Mouse (Mus musculus) gastrocnemius, adult 8-10 months (tissue): ENCODE measurements around the gene Mcl1. TPM values are rescaled to one million over a fixed set of nuclear protein-coding genes. Genes with fewer than 3 reads are reported as not detected.
"Not testable (repeated sequence)": the region's sequence is repeated elsewhere in the genome, so short reads cannot be mapped to it uniquely, and the experiment has no call there.

ENCODE experiments used
- DNase-seq, 2 experiments: peaks; one replicate each; pipeline ENCODE4 v3.0.0; 2022; ENCODE audit warnings: low spot score in 2 of 2
- total RNA-seq, 4 experiments: library from RNA; stranded (reverse); gene quantifications; 2 replicates each; pipeline ENCODE4 v1.2.4; 2022

Gene Mcl1
- total RNA-seq, result 100 to 1,000 TPM in 3 of 4 experiments, 10 to 100 TPM in 1; 95.7 to 113 (median 106) TPM

- peak; percentile 87 to 93 for DNase-seq
These were observed at the start of gene Mcl1 for GRCm38 (mm10) chr3:95658236-95658867. Gene Mcl1 (plus strand): TSS chr3:95658788.

GRCm38 (mm10) chr3:95609195-95609594, 49.4 kb upstream of the Mcl1 start:
- no peak for DNase-seq

DNA sequence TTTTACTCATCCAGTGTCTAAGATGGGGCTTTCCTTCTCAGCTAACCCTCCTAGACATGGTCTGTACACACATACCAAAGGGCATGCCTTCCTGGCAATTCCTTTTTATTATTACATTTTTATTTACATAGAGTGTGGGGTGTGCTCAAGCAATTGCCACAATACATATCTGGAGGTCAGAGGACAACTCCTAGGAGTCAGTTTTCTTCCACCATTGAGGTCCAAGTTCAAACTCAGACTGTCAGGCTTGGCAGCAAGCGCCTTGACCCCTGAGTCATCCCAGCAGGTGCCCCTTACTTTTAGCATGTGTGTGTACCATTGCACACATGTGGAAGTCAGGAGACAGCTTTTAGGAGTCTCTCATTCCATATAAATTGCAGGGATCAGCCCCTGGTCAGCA, 44.6 kb upstream of the Mcl1 start:
- DNase-seq, result no peak

GRCm38 (mm10) chr3:95618511-95618910, 40.1 kb upstream of the Mcl1 start:
- no peak for DNase-seq

GRCm38 (mm10) chr3:95621241-95621640, 37.3 kb upstream of the Mcl1 start:
- no peak for DNase-seq

DNA sequence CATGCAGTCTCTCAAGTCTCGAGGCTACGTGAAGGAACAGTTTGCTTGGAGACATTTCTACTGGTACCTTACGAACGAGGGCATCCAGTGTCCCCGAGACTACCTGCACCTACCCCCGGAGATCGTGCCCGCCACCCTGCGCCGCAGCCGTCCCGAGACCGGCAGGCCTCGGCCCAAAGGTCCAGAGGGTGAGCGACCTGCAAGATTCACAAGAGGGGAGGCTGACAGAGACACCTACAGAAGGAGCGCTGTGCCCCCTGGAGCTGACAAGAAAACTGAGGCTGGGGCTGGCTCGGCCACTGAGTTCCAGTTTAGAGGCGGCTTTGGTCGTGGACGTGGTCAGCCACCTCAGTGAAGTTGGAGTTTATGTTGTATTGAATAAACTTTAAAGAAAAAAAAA, 36.2 kb upstream of the Mcl1 start:
- DNase-seq, result not testable (repeated sequence)

DNA sequence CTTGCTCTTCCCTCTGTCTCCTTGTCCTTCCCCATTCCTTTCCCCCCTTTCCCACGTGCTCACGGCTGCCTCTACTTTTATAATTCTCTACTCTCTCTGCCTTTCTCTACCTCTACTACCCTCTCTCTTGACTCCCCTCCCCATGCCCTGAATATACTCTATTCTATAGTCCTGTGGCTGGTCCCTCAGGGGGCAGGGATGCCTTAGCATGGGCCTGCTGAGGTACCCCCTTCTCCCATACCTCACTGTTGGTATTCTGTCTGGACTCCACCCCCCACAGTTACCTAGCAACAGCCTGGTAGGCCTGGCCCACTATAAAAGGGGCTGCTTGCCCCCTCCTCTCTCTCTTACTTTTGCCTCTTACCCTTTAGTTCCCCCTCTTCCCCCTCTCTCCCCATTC, 35.0 kb upstream of the Mcl1 start:
- no peak for DNase-seq

- DNase-seq, result not testable (repeated sequence)
These were observed 34.5 kb upstream of the Mcl1 start for GRCm38 (mm10) chr3:95623991-95624515.

DNA sequence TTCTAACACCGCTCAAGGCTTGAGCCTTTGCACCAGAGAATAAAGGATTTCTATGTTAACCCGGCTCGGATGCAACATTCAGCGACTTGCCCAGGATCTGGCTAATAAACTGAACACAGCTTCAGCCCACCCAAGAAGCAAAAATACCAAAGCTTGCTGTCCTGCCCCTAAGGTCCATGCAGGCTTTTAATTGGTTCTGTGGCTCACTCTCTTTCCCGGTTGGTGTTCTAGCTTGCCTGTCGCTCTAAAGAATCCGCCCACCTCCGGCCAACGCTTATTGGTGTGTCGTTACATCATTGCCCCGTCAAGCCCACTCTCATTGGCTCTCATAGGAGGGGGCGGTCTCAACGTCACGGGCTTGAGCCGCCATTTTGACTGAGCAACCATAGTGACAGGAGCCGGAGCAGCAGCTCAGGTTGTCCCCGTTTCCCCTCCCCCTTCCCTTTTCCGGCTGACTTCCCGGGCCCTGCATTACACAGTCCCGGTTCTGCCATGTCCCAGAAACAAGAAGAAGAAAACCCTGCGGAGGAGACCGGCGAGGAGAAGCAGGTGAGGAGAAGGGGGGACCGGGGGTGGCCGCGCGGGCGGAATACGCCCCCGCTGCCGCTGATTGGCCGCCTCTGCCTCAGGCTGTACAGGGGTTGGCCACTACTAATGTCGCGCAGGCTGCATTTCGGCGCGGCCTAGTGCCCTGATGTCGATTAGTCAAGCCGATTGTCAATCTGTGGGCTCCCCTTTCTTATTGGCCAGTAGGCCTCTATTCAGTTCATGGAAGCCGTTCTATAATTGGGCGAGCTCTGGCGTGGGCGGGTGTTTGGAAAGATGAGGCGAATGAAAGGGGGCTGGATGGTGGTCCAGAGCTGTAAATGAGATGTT, 33.7 kb upstream of the Mcl1 start, which contains the start of gene Ensa:
Ensa (plus strand) TSS at position 366 of the 876 bp plus-strand sequence.
- peak; percentile 98 to 99 for DNase-seq

- no peak for DNase-seq
These were observed 30.8 kb upstream of the Mcl1 start for GRCm38 (mm10) chr3:95627763-95628162.

- DNase-seq, result no peak
These were observed 28.8 kb upstream of the Mcl1 start for GRCm38 (mm10) chr3:95629755-95630154.

GRCm38 (mm10) chr3:95630856-95631255, 27.7 kb upstream of the Mcl1 start:
- no peak for DNase-seq

DNA sequence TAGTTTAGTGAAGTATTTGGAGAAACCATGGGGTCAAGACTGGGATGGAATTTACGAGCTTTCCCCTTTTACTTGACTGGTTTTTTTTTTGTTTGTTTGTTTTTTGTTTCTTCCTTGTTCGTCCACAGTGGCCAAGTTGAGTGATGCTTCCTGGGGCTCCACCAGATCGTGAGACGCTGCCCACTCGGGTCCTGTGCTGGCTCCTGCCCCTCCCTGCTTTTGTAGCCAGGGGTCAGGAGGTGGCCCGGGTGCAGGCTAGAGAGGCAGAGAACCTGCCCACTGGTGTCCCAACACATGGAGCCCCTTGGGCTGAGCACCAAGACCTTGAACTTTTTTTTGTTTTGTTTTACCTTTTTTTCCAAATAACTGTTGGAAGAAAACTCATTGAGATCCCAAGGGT, 27.3 kb upstream of the Mcl1 start:
- no peak for DNase-seq

GRCm38 (mm10) chr3:95632648-95633588, 25.7 kb upstream of the Mcl1 start:
- DNase-seq, result no peak

- DNase-seq, result no peak
These were observed 23.0 kb upstream of the Mcl1 start for GRCm38 (mm10) chr3:95635636-95636035.

- no peak for DNase-seq
These were observed 22.5 kb upstream of the Mcl1 start for GRCm38 (mm10) chr3:95636072-95636471.

DNA sequence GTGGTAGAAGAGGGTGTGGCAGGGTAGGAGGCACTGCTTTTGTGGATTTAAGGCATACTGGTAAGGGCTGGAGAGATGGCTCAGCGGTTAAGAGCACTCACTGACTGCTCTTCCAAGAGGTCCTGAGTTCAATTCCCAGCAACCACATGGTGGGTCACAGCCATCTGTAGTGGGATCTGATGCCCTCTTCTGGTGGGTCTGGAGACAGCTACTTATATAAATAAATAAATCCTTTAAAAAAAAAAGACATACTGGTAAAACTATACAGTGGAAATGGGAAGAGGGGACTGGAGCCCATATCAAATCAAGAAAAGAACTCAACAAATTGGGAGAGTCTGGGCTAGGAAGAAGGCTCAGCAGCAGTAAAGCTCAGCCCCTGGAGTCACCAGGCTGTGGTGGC, 18.9 kb upstream of the Mcl1 start:
- no peak for DNase-seq

- DNase-seq, result no peak
These were observed 15.5 kb upstream of the Mcl1 start for GRCm38 (mm10) chr3:95643097-95643496.

DNA sequence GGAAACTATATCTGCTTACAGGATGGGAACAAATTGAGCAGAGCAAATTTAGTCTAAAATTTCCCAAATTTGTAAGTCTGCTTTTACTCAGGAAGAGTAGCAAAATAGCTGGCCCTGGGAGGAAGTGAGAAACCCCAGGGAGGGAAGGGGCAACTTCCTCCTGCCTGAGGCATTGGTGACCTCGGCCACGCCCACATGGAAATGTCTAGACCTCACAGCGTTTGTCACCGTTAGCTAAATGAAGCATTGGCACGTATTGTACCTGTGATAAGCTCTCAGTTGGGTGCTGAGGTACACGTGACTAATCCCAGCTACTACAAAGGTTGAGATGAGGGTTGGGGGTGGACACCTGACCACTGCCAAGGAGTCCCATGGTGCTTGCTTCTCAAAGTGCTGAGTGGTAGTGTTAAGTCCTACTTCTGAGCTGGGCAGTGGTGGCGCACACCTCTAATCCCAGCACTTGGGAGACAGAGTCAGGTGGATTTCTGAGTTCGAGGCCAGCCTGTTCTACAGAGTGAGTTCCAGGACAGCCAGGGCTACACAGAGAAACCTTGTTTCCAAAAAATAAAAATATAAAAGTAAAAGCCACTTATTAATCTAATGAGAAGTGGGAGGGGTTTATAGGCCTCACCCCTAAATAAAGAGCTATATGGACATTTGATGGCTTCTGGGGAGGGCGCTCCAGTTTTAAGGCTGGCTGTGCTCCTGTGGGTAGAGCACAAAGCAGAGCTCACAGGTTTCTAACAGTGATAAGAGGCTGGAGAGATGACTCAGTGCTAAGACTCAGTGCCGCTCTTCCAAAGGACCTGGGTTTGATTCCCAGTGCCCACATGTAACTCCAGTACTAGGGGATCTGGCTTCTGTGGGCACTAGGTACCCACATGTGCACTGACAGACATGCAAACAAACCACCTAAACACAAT, 13.0 kb upstream of the Mcl1 start:
- DNase-seq, result no peak

- DNase-seq, result no peak
These were observed 10.6 kb upstream of the Mcl1 start for GRCm38 (mm10) chr3:95648016-95648415.
